Mouse (Mus musculus): ENCODE results near the gene 6030468B19Rik.
A peak's percentile ranks its signal among the peaks of the same experiment; 100 is the strongest.
"Not testable (repeated sequence)": the region's sequence is repeated elsewhere in the genome, so short reads cannot be mapped to it uniquely, and the experiment has no call there.

The 6030468B19Rik gene

DNA sequence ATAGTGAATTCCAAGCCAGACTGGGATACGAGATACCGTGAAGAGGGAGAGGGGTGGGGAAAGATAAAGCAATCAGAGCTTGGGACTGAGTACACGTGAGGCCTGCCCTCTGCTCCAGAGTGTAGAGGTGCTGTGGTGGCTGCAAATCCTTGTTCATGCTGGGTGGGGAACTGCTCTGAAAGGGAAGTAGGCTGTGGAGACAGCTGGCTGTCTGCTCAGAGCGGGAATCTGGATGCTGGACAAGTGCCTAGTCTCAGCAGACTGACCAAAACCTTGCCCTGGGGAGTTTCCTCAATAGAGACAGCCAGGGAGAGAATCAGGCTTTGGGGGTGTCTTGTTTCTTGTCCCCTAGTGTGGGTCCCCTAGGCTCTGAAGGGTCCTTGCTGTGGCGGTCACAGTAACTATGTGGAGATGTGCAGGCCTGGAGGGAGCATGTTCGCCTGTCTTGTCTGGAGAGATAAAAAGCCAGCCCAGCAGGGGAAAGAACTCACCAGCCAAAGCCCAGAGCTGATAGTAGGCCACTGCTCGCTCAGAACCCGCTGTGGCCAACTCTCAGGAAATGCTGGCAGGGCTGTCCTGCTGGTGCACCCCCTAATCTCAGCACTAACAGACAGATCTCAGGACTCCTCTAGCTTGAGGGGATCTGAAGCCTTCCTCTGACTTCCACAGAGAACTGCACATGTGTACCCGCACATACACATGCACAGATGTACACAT lies 31.6 kb downstream of the 6030468B19Rik start:
- DNase-seq (ENCODE audit: low spot score), result peak; percentile 68

DNA sequence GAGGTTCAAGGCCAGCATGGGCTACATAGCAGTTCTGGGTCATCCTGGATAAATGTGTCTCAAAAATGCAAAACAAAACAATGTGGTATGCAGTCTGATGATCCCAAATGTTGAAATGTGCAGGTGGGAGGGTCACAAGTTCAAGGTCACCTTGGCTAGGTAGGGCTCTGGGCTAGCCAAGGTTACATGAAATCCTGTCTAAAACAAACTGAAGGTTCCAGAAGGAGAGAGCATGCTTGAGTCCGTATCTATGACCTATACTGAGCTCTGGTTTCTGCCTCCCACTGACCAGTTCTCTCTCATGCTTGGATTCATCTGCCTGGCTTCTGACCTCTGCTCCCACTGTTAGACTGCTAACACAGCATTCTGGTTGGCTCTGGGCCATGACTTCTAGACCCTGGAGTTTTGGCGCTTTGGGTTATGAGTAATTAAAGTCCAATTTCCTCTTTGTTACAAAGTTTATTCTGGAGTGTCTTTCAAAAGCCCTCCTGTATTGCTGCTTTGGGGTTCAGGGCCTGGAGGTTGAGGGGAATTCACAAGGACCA lies 32.3 kb downstream of the 6030468B19Rik start:
- DNase-seq (ENCODE audit: low spot score), result peak; percentile 72

DNA sequence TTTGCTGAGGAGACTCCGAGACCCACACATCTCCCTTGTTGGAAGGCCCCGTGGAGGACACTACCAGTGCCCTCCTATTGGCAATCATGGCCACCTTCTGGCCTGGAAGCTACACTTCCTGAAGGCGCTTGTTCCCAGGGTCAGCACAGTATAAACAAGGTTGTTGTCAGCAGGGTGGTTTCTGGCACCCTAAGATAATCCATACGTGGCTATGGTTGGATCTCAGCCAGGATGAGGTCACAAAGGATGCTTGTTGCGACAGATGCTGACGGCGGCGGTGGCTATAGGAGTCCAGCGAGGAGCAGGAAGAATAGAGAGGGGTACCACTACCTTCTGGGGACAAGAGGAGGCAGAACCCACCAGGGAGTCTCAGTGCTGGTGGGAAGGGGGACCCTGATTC lies 32.9 kb downstream of the 6030468B19Rik start:
- DNase-seq (ENCODE audit: low spot score), result peak; percentile 68

DNA sequence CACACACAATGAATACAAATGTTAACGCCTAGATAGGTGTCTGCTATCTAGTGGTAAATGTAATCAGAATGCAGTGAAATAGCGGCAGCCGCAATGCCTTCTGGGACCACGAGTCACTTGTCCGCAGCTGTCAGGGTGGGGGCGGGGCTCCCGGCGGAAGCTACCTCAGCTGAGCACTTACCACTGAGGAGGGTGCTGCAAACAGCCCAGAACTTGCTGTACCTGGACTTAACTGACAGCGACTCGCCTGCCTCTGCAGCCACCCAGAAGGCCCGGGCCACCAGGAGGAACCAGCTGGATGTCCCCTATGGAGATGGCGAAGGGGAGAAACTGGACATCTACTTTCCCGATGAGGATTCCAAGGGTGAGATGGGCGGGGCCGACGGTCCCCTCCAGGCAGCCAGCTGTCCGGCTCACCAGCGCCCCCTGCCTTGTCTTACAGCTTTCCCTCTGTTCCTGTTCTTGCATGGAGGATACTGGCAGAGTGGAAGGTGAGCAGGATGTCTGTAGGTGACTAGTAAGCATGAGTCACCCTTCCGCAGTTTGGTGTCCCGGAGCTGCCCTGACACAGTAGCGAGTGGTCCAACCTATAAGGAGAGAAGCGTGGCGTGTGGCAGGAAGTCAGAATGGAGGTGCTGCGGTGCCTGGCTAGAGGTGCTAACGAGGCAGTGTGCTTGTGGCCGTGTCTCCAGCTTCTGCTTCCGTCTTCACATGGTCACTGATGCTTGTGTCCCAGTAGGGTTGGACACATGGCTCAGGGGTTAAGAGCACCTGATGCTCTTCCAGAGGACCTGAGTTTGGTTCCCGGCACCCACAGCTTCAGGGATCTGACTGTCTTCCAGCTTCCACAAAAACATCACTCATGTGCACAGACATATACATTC lies 34.9 kb downstream of the 6030468B19Rik start:
- peak; percentile 90 for DNase-seq (ENCODE audit: low spot score)

DNA sequence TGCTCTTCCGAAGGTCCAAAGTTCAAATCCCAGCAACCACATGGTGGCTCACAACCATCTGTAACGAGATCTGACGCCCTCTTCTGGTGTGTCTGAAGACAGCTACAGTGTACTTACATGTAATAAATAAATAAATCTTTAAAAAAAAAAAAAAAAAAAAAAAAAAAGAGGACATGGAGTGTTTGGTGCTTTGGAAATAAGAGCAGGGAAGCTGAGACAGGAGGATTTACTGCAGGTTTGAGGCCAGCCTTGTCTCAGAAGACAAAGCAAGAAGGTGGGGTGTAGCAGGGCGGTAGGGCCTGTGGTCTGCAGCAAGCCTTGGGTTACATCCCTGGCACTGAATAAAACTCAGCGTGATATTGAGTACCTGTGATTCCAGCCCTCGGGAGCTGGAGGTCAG lies 36.0 kb downstream of the 6030468B19Rik start:
- not testable (repeated sequence) for DNase-seq (ENCODE audit: low spot score)

DNA sequence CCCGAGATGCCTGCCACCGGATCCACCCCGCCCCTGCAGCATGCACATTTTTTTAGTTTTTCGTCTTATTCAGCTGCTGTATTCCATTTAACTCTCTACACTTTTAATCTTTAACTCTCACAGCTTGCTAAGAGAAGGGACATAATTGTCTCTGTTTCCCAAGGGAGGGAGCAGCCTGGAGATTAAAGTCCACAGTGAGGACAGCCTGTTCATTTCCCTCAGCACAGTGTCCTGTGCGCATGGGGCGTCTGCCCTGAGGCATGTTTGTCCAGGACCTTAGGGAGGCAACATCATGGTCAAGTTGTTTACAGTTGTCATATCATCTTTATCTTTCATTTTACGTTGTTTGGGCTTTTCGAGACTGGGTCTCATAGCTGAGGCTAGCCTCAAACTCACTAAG lies 36.6 kb downstream of the 6030468B19Rik start:
- peak; percentile 76 for DNase-seq (ENCODE audit: low spot score)

DNA sequence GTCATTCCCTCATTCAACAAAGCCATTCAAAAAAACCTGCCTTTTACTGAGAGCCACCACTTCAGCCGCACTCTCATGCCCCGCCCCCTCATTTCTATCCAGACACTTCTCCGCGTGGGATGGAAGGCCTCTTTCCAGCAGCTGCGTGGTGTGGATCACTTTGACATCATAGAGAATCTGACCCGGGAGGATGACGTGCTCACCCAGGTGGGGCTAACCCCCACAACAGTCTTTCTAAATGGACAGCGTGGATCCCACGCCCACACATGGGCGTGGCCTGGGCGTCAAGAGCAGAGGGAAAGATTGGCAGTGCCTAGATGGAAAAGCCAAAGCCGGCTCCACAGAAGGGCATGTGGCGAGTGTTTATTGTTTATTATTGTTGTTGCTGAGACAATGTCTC lies 38.8 kb downstream of the 6030468B19Rik start:
- DNase-seq (ENCODE audit: low spot score), result no peak

DNA sequence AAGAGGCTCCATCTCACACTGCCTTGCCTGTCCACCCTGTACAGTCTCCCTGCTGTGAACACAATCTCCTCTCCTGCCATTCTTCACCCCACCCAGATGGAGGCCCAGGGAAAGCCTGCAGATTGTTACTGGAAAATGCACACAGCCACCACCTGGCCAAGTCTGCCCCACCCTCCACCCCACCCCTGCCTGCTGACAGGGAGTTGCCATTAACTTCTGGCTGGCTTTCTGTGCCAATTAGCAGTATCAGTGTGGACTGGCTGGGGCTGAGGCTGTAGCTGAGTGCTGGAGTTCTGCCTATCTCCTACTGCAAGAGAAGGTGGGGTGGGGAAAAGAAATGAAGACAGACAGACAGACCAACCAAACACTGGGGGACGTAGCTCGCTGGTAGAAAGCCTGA lies 41.1 kb downstream of the 6030468B19Rik start:
- no peak for DNase-seq (ENCODE audit: low spot score)

DNA sequence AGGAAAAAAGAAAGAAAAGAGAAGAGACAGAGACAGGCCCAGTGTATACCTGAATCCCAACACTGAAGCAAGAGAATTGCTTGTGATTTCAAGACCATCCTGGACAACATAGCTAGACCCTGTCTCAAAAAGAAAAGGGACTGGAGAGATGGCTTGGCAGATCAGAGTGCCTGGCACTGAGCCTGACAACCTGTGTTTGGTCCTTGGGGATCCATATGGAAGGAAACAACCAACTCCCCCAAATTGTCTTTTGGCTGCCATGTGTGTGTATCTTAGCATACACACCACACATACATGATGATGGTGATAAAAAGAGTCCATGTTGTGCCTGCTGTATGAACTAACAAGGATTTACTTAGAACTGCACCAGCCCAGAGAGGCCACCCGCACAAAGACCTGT lies 41.6 kb downstream of the 6030468B19Rik start:
- no peak for DNase-seq (ENCODE audit: low spot score)

DNA sequence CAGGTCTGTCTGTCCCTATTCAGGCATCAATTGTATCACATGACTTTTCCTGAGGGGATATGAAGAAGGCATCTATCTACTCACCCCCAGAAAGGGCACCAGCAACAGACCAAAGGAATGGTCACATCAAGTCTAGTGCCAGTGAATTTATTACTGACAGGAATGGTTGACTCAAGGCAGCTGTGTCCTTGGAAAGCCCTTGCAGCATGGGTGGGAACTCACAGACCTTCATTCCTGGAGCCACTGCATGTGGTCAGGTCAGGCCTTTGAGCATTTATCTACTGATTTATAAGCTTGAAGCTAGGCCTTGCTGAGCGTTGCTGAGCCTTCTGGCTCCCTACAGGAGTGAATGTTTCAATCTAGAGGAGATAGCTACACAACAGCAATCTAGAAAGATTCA lies 43.5 kb downstream of the 6030468B19Rik start:
- no peak for DNase-seq (ENCODE audit: low spot score)

DNA sequence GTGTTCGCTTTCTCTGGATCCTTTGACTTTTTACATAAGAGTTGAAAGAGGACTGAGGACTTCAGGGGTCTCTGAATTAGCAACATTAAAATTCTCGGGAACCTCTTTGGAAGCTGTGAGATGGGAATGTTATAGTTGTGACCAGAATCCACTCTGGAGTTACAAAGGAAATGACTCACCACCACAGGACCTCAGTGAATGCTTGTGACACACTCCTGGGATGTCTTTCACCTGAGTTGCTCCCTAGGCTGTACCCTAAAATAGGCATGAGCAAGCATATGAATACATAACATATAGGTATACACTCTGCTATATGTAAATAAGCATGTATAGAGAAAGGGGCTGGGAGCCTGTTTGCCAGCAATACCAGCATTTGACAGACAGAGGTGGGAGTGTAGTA lies 46.0 kb downstream of the 6030468B19Rik start:
- no peak for DNase-seq (ENCODE audit: low spot score)

DNA sequence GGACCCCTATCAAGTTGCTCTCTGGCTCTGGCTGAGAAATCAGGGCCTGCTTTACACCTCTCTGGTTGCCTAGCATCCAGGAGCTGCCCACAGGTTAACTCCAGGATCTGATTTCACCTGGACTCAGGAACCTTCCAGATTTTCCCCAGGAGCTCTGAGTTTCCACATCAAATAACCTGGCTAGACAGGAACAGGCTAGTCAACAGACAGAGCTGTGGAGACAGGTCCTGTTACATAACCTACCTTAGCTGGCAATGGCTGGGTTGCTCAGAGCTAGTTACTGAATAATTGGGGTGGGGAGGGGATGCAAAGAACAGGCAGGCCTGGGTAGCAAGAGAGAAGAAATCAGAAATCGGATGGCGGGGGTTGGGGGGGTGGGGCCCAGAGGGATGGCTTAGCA lies 47.5 kb downstream of the 6030468B19Rik start:
- peak; percentile 82 for DNase-seq (ENCODE audit: low spot score)

DNA sequence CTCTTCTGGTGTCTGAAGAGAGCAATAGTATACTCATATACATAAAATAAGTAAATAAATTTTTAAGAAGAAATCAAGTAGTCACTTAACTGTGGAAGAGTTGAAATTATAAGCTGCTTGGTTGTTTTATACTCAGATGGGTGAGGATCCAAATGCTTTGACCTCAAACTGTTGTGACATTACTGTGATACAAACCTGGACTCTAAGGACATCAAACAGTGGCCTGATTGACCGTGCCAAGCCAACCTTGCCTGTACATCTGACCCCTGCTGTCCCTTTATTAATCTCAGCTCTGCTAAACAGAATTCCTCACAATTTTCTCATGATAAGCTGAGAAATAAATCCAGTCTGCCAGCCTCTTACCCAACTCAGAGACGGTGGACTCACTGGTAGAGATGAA lies 48.2 kb downstream of the 6030468B19Rik start:
- DNase-seq (ENCODE audit: low spot score), result no peak

DNA sequence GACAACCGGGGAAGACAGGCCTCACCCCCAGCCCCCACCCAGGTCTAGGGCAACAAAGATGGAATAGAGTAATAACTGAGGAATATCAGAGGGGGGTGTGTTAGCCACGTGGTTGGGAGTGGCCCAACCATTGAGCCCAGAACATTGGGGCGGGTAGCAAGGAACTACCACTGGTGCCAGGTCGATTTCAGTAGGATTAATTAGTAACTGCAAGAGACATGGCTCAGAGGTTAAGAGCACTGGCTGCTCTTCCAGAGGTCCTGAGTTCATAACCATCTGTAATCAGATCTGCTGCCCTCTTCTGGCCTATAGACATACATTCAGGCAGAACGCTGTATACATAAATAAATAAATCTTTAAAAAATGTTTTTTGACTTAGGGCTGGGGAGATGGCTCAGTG lies 49.2 kb downstream of the 6030468B19Rik start:
- DNase-seq (ENCODE audit: low spot score), result no peak

DNA sequence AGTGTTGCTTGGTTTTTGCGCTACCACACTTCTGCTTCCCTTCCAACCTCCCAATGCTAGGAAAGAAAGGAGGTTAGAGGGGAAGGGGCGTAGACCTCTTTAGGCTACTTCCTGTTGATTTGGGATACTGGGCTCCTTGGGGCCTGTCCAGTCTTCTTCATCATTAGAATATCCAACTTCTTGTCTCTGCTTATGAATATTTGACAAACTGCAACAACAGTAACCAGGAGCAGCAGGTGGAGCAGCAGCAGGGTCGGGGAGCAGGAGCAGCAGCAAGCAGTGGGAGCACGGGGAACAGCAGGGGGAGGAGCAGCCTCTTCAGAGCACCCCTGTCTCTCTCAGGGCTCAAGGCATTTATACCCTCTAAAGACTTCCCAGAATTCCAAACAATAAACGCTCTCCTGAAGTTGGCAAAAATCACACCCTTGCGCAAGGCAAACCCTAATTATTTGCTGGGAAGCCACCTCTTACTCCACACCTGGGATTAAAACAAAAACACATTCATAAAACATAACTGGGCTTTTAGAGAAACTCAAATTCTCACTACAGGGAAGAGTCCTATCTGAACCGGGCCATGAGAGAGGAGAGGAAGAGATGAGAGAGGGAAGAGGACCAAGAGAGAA lies 50.2 kb downstream of the 6030468B19Rik start:
- no peak for DNase-seq (ENCODE audit: low spot score)

DNA sequence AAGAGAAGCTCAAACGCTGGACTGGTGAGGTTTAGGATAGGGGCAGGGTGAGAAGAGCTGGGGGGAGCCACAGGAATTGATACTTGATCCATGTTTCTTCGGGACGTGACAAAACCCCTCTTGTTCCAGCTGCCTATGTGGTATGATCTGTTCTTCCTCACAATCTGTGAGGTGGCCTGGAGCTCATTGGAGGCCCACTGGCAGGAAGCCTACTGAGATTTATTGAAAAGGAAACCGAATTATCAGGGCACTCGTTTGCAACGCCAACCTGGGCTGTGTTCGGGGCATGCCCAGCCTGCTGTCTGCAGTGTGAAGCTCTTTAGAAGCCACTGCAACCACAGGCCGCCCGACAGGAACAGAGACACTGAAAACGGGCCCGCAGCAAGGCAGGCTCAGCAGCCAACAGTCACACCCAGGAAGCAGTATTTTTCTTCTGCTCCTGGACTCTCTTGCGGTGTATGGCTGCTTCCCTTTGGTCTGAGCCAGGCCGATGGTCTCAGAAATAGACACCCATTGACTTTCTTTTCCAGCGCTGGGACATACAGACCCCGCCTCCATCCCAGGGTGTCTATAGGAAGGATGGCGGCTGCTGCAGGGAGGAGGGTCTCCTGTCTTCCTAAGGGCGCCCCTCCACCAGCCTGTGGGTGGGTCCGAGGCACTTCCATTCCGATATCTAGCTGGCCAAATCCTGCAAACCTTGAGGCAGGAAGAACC lies 51.0 kb downstream of the 6030468B19Rik start:
- no peak for DNase-seq (ENCODE audit: low spot score)

DNA sequence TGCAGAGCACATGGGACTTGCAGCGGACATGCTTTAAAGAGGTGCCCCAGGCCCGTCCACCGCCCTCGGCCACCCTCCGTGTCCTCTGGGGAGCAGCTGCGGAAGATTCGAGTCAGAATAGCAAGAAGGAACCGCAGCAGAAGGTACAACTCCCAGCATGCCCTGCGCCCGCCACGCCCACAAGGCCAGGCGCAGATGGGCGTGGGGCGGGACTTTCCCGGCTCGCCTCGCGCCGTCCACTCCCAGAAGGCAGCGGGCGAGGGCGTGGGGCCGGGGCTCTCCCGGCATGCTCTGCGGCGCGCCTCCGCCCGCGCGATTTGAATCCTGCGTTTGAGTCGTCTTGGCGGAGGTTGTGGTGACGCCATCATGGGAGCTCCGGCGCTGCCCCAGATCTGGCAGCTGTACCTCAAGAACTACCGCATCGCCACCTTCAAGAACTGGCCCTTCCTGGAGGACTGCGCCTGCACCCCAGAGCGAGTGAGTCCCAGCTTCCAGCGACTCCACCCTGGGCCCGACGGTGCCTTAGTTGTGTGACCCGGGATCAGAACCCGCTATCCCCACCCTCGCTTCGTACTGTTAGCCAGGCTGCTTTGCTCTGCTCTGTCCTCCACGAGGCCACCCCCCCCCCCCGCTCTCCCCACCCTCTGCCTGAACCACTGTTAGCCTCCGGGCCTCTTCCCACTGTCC lies 51.7 kb downstream of the 6030468B19Rik start, which contains the start of gene Birc5:
Birc5 (plus strand) TSS at position 267 of the 687 bp plus-strand sequence.
- DNase-seq (ENCODE audit: low spot score), result peak; percentile 97

DNA sequence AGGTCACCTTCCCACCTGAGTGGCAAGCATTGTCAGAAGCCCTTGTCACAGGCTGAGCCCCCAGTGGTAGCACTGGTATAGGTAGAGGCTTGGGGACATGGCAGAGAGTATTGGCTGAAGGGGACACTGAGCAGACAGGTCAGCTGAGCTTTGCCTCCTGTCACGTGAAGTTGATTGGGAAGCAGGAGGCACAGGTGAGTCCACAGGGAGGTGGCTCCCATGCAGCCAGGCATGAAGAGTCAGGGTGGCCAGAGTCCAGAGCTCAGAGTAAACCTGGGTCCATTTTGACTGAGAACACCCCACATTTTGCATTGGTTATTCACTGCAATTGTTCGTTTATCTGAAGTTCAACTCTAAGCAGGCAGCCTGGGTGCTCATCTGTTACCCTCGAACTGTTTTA lies 55.4 kb downstream of the 6030468B19Rik start:
- no peak for DNase-seq (ENCODE audit: low spot score)

DNA sequence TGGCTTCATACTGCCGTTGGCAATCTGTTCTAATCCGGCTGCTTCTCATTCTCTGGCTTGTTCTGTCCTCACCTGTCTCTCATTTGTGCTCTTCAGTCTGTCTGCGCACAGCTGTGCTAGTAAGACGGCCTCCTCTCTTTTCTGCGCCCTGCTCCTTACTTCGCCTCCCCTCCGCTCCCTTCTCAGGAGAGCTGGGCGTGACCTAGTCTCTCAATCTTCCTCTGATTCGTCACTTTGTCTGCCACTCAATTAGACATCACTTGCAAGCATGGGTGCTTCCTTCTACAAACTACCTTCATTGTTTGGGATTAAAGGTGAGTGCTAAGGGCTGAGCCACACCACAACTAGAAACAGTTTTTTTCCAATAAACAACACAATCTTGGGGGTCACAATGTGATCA lies 56.8 kb downstream of the 6030468B19Rik start:
- DNase-seq (ENCODE audit: low spot score), result no peak

DNA sequence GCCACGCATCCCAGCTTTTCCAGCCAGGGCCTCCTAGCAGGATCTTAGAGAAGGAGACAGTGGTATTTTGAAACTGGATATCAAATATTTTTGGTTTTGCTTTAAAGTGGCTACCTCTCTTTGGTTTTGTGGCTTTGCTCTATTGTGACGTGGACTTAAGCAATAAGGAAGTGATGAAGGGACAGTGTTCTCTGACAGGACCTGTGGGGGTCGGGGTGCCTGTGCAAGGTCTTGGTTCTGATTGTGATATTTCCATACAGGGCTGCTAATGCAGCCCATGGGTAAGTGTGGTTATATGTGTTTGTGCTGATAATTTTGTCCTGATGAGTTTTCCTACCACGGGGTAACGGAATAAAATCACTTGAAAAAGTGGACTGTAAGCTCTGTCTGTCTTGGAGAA lies 57.9 kb downstream of the 6030468B19Rik start:
- DNase-seq (ENCODE audit: low spot score), result no peak

DNA sequence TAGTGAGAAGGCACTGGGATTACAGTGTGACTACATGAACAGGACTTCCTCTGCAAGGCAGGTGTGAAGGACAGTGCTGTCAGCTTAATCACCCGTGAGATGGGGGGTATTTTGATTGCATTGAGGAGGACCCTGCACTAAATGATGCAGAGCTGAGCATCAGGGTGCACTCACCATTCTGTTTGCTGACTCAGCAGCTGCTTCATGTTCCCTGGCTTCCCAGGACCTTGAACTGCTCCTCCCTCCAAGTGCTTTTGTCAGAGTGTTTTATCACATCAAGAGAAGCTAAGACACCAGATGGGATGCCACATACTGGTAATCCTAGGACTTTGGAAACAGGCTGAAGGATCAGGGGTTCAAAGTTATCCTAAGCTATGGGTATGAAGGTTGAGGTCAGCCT lies 58.5 kb downstream of the 6030468B19Rik start:
- DNase-seq (ENCODE audit: low spot score), result no peak

All from yolk sac, embryonic 10.5 days (tissue).